Mouse (Mus musculus) MEL (cell line): Measurements from ENCODE around the gene Kifap3. TPM values are rescaled to one million over a fixed set of nuclear protein-coding genes. Genes with fewer than 3 reads are reported as not detected.

ENCODE experiments used
- DNase-seq: peaks from one replicate; pipeline ENCODE4 v3.0.0; 2011; ENCODE audit warnings: low read depth, low spot score
- H3K27ac ChIP-seq: 2 replicates; pipeline ENCODE4 v1.5.1; 2012; ENCODE audit warnings: low read depth, mild to moderate bottlenecking, control low read depth, low read length, moderate library complexity; ENCODE audit not compliant: control insufficient read depth
- H3K27me3 ChIP-seq, 2 experiments: fragments of 150-350 bp in 1 of 2; sonication (generic) in 1 of 2; 2 replicates each; pipeline ENCODE4 v1.6.1; 2012; ENCODE audit warnings: low read length in 2 of 2, mild to moderate bottlenecking in 2 of 2, improper control_type of control experiment in 1 of 2, moderate library complexity in 1 of 2; ENCODE audit not compliant: insufficient read depth in 2 of 2, control insufficient read depth in 1 of 2
- H3K36me3 ChIP-seq, 2 experiments: 2 replicates each; pipeline ENCODE4 v1.6.1; 2012 to 2014; ENCODE audit warnings: low read length in 2 of 2, improper control_type of control experiment in 1 of 2, inconsistent platforms in 1 of 2, mild to moderate bottlenecking in 1 of 2; ENCODE audit not compliant: insufficient read depth in 2 of 2, control insufficient read depth in 1 of 2
- H3K4me1 ChIP-seq, 2 experiments: fragments of 150-350 bp in 1 of 2; sonication (generic) in 1 of 2; 2 replicates each; pipeline ENCODE4 v1.6.1; 2012; ENCODE audit warnings: low read length in 2 of 2, improper control_type of control experiment in 1 of 2, mild to moderate bottlenecking in 1 of 2; ENCODE audit not compliant: insufficient read depth in 2 of 2, control insufficient read depth in 1 of 2
- H3K4me3 ChIP-seq, 2 experiments: fragments of 150-350 bp in 1 of 2; sonication (generic) in 1 of 2; 2 replicates each; pipeline ENCODE4 v1.5.1; 2012; ENCODE audit warnings: low read depth in 2 of 2, low read length in 2 of 2, mild to moderate bottlenecking in 2 of 2, moderate library complexity in 2 of 2, control low read depth in 1 of 2, improper control_type of control experiment in 1 of 2; ENCODE audit not compliant: control insufficient read depth in 1 of 2, insufficient read depth in 1 of 2
- H3K79me2 ChIP-seq: 2 replicates; pipeline ENCODE4 v1.6.1; 2012; ENCODE audit warnings: mild to moderate bottlenecking, low read length, moderate library complexity; ENCODE audit not compliant: control insufficient read depth, poor library complexity, insufficient read depth
- H3K9ac ChIP-seq: 2 replicates; pipeline ENCODE4 v1.6.1; 2012; ENCODE audit warnings: low read depth, mild to moderate bottlenecking, control low read depth, low read length, moderate library complexity; ENCODE audit not compliant: control insufficient read depth, poor library complexity, severe bottlenecking
- H3K9me3 ChIP-seq: fragments of 150-350 bp; sonication (generic); replicated peaks from 2 replicates; pipeline ENCODE4 v1.6.1; 2012; ENCODE audit warnings: mild to moderate bottlenecking, low read length, improper control_type of control experiment, moderate library complexity; ENCODE audit not compliant: insufficient read depth
- E2F4 ChIP-seq: IDR thresholded peaks from 2 replicates; pipeline ENCODE4 v1.6.1; 2011; ENCODE audit warnings: low read depth, low read length, improper control_type of control experiment, borderline replicate concordance
- ELF1 ChIP-seq: IDR thresholded peaks from 2 replicates; pipeline ENCODE4 v1.6.1; 2014; ENCODE audit warnings: low read depth, mild to moderate bottlenecking, inconsistent platforms, low read length, improper control_type of control experiment, moderate library complexity
- ETS1 ChIP-seq: IDR thresholded peaks from 2 replicates; pipeline ENCODE4 v1.6.1; 2012; ENCODE audit warnings: low read depth, mild to moderate bottlenecking, inconsistent platforms, low read length, improper control_type of control experiment, moderate library complexity
- GABPA ChIP-seq: IDR thresholded peaks from 2 replicates; pipeline ENCODE4 v1.6.1; 2012; ENCODE audit warnings: low read depth, mild to moderate bottlenecking, inconsistent platforms, low read length, improper control_type of control experiment, moderate library complexity
- GATA1 ChIP-seq: IDR thresholded peaks from 2 replicates; pipeline ENCODE4 v1.6.1; 2011; ENCODE audit warnings: low read depth, low read length, improper control_type of control experiment
- HCFC1 ChIP-seq: IDR thresholded peaks from 2 replicates; pipeline ENCODE4 v1.6.1; 2012; ENCODE audit warnings: low read depth, mild to moderate bottlenecking, inconsistent platforms, low read length, improper control_type of control experiment, moderate library complexity
- JUND ChIP-seq: IDR thresholded peaks from 2 replicates; pipeline ENCODE4 v1.6.1; 2011; ENCODE audit warnings: low read depth, mild to moderate bottlenecking, improper control_type of control experiment, low read length
- KAT2A ChIP-seq: conservative IDR thresholded peaks from 2 replicates; pipeline ENCODE4 v1.6.1; 2012; ENCODE audit warnings: low read depth, low read length, improper control_type of control experiment, inconsistent platforms
- MAFK ChIP-seq: IDR thresholded peaks from 2 replicates; pipeline ENCODE4 v1.6.1; 2011; ENCODE audit warnings: low read depth, mild to moderate bottlenecking, low read length, improper control_type of control experiment, borderline replicate concordance
- MAX ChIP-seq: IDR thresholded peaks from 2 replicates; pipeline ENCODE4 v1.6.1; 2011; ENCODE audit warnings: low read length, improper control_type of control experiment
- MEF2A ChIP-seq: IDR thresholded peaks from 2 replicates; pipeline ENCODE4 v1.6.1; 2014; ENCODE audit warnings: low read depth, mild to moderate bottlenecking, inconsistent platforms, low read length, improper control_type of control experiment; ENCODE audit not compliant: poor library complexity, insufficient replicate concordance, severe bottlenecking; ENCODE audit errors: extremely low read depth
- MXI1 ChIP-seq: IDR thresholded peaks from 2 replicates; pipeline ENCODE4 v1.6.1; 2011; ENCODE audit warnings: mild to moderate bottlenecking, low read depth, low read length, improper control_type of control experiment
- MYB ChIP-seq: IDR thresholded peaks from 2 replicates; pipeline ENCODE4 v1.6.1; 2011; ENCODE audit warnings: mild to moderate bottlenecking, low read depth, low read length, improper control_type of control experiment
- NELFE ChIP-seq: IDR thresholded peaks from 2 replicates; pipeline ENCODE4 v1.6.1; 2011; ENCODE audit warnings: low read depth, low read length, improper control_type of control experiment
- RAD21 ChIP-seq: IDR thresholded peaks from 2 replicates; pipeline ENCODE4 v1.6.1; 2011; ENCODE audit warnings: mild to moderate bottlenecking, low read depth, low read length, improper control_type of control experiment
- RCOR1 ChIP-seq: IDR thresholded peaks from 2 replicates; pipeline ENCODE4 v1.6.1; 2012; ENCODE audit warnings: low read depth, mild to moderate bottlenecking, inconsistent platforms, low read length, improper control_type of control experiment
- SIN3A ChIP-seq: IDR thresholded peaks from 2 replicates; pipeline ENCODE4 v1.6.1; 2012; ENCODE audit warnings: low read length, improper control_type of control experiment, inconsistent platforms
- SMC3 ChIP-seq: IDR thresholded peaks from 2 replicates; pipeline ENCODE4 v1.6.1; 2011; ENCODE audit warnings: low read depth, low read length, improper control_type of control experiment
- TBP ChIP-seq: IDR thresholded peaks from 2 replicates; pipeline ENCODE4 v1.8.0; 2011; ENCODE audit warnings: low read depth, low read length, improper control_type of control experiment
- TCF12 ChIP-seq: IDR thresholded peaks from 2 replicates; pipeline ENCODE4 v1.6.1; 2014; ENCODE audit warnings: low read depth, mild to moderate bottlenecking, inconsistent platforms, low read length, improper control_type of control experiment, moderate library complexity
- UBTF ChIP-seq: IDR thresholded peaks from 2 replicates; pipeline ENCODE4 v1.6.1; 2012; ENCODE audit warnings: low read depth, mild to moderate bottlenecking, inconsistent platforms, low read length, improper control_type of control experiment, moderate library complexity, borderline replicate concordance; ENCODE audit not compliant: insufficient read depth
- USF1 ChIP-seq: IDR thresholded peaks from 2 replicates; pipeline ENCODE4 v1.6.1; 2014; ENCODE audit warnings: low read depth, mild to moderate bottlenecking, inconsistent platforms, low read length, improper control_type of control experiment, moderate library complexity
- ZC3H11A ChIP-seq: IDR thresholded peaks from 2 replicates; pipeline ENCODE4 v1.6.1; 2012; ENCODE audit warnings: low read depth, mild to moderate bottlenecking, inconsistent platforms, low read length, improper control_type of control experiment
- ZMIZ1 ChIP-seq: IDR thresholded peaks from 2 replicates; pipeline ENCODE4 v1.6.1; 2012; ENCODE audit warnings: low read depth, mild to moderate bottlenecking, inconsistent platforms, low read length, improper control_type of control experiment, moderate library complexity
- polyA plus RNA-seq, 2 experiments: library from polyadenylated mRNA; stranded (reverse) in 1 of 2; unstranded in 1 of 2; fragments of >175 nt in 1 of 2; fragments of >200 nt in 1 of 2; gene quantifications; 2 replicates each; pipeline versions ENCODE4 v1.2.1 to v1.2.4; 2012; ENCODE audit warnings: low replicate concordance in 2 of 2, low read depth in 1 of 2; ENCODE audit not compliant: insufficient read length in 2 of 2, insufficient read depth in 1 of 2, missing spikeins in 1 of 2
- total RNA-seq: library from RNA; depleted of rRNA; stranded (reverse); fragments of 300-350 nt; gene quantifications from 2 replicates; pipeline ENCODE4 v1.2.3, GENCODE M21; 2012

The Kifap3 gene
- total and polyA plus RNA-seq, 3 experiments, result 5.1 to 7.6 TPM; not detected in 1

DNA sequence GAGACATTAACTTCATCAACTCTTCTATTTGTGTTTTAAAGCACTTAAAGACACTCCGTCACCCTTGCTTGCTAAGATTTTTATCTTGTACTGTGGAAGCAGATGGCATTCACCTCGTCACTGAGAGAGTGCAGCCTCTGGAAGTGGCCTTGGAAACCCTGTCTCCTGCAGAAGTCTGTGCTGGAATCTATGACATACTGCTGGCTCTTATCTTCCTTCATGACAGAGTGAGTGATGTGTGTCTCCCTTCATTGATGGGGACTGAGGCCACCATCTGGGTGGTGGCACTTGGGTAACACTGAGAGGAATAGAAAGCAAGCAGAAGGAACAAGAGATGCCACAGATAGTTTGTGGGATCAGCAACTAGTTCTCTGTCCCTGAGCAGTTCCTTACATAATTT, 155.2 kb downstream of the Kifap3 start:
- no peak for DNase-seq
- Histone ChIP-seq H3K9ac (no peak overlapping the region), H3K4me3 (no peak overlapping the region), H3K36me3 (peaks cover 10 to 18% of the 10 kb centered on the region in 2 experiments), H3K27ac (no peak overlapping the region), H3K4me1 (peaks cover 2 to 12% of the 10 kb centered on the region in 2 experiments)
- TF ChIP-seq MAX (no peak), ZC3H11A (no peak), NELFE (no peak), USF1 (no peak), GATA1 (no peak), JUND (no peak), MYB (no peak), ELF1 (no peak)
- TF ChIP-seq, all 39 proteins: peak for 0
- peaks cover 28% of the 10 kb centered on the region for H3K79me2 ChIP-seq
- no peaks in the 10 kb centered on the region for H3K9me3 ChIP-seq
- H3K27me3 ChIP-seq, result no peaks in the 10 kb centered on the region

DNA sequence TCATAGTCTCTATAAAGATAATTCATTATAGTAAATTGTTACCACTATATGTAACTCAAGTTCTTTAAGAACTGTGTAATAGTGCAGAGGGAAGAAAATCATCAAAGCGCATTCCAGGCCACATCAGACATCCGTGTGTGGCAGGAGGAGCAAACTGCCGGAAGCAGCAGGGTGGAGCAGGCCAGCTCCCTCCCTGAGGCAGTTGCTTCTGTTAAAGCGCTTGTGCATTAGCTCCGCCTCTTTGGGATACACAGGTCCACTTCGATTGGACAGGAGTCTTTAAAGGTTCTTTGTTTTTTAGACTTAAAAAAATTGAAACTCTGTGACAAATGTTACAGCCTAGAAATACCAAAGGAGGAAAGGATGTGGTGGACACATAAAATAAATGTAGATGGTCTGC, 162.7 kb downstream of the Kifap3 start:
- H3K27ac ChIP-seq, result no peak overlapping the region
- no peak overlapping the region for H3K9ac ChIP-seq
- peaks cover 0 to 2% of the 10 kb centered on the region in 2 experiments; a peak in 2 of 4 replicates for H3K4me1 ChIP-seq
- no peak overlapping the region for H3K4me3 ChIP-seq
- H3K36me3 ChIP-seq, result peaks cover 3 to 32% of the 10 kb centered on the region in 2 experiments
- no peaks in the 10 kb centered on the region for H3K9me3 ChIP-seq
- TF ChIP-seq SIN3A (no peak), KAT2A (no peak), SMC3 (no peak), ETS1 (no peak), TBP (no peak)
- no peaks in the 10 kb centered on the region; the same call in 1 of the 2 replicates for H3K79me2 ChIP-seq
- DNase-seq, result no peak
- no peaks in the 10 kb centered on the region for H3K27me3 ChIP-seq

GRCm38 (mm10) chr1:163953396-163953795, 174.0 kb downstream of the Kifap3 start:
- H3K4me3 ChIP-seq, result no peak overlapping the region
- peaks cover 0 to 36% of the 10 kb centered on the region in 2 experiments; a peak in 3 of 4 replicates for H3K36me3 ChIP-seq
- no peak for DNase-seq
- no peaks in the 10 kb centered on the region for H3K27me3 ChIP-seq
- H3K4me1 ChIP-seq, result no peaks in the 10 kb centered on the region
- H3K27ac ChIP-seq, result no peak overlapping the region
- no peak overlapping the region for H3K9ac ChIP-seq
- no peaks in the 10 kb centered on the region for H3K79me2 ChIP-seq
- H3K9me3 ChIP-seq, result no peaks in the 10 kb centered on the region
- TF ChIP-seq GATA1 (no peak), MEF2A (no peak), HCFC1 (no peak), SIN3A (no peak), KAT2A (no peak), RAD21 (no peak), GABPA (no peak), SMC3 (no peak), MAX (no peak), UBTF (no peak), E2F4 (no peak), ZMIZ1 (no peak), ELF1 (no peak), NELFE (no peak), MYB (no peak), MAFK (no peak), RCOR1 (no peak), TCF12 (no peak), JUND (no peak), MXI1 (no peak)
